Mouse (Mus musculus) adrenal gland, postnatal 25 days (tissue): ENCODE results near the gene Mms19. TPM values are rescaled to one million over a fixed set of nuclear protein-coding genes. Genes with fewer than 3 reads are reported as not detected.

Source experiments
- DNase-seq: peaks from one replicate; pipeline ENCODE4 v3.0.0; 2021; ENCODE audit warnings: mixed read lengths
- total RNA-seq: library from RNA; stranded (reverse); gene quantifications from 2 replicates; pipeline ENCODE4 v1.2.3, GENCODE M21; 2021

The Mms19 gene
- total RNA-seq, 1 experiment from 2014 or later: 31.0 TPM

DNA sequence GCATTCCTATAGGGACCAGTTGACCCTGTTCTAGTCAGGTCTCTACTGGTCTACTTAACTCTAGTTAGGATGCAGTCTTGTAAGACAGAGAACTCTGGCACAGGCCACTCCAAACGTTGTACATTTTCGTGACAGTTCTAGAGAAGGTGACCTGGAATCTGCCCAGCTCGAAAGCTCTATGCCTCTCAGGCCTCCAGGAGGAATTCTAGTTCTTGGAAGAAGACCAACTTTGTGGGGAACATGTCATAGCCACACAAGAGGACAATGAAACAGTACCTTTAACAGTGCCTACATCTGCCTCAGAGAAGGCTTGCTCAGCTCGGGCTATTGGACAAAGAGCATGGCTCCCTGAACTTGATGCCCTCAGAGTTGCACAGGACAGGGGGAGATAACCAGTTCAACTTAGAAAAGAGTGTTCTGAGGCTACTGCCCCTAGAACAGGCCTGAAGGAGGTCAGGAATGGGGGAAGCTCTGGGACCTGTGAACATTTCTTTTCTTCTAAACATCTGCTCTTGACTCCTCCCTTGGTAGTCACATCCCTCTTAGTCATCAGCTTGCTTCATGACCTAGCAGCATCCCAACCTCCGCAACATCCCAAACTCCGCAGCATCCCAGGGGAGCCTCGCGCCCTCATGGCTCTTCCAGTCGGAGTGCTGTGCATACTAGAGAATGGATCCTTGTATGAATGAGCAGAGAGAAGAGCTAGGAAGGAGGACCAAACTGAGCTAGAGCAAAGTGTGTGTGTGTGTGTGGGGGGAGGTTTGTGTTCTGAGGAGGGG is 18.0 kb upstream of the Mms19 start:
- DNase-seq: no peak

DNA sequence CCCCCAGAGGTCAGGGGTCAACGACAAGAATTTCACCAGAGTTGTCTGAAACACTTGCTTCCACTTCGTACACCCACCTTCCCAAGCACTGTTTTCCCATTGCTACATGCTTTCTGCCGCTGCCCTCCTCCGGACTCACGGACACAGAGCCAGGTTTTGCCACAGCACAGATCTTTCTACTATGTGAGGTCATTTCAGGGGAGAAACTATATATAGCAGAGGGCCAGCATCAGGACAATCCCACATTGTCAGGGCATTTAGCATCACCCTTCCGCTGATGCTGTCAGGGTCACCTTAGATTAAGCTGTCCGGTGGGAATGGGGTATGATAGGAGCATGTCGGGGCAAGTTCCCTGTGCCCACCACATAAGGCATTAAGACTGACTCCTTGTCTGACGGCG is 16.1 kb upstream of the Mms19 start:
- DNase-seq: no peak

DNA sequence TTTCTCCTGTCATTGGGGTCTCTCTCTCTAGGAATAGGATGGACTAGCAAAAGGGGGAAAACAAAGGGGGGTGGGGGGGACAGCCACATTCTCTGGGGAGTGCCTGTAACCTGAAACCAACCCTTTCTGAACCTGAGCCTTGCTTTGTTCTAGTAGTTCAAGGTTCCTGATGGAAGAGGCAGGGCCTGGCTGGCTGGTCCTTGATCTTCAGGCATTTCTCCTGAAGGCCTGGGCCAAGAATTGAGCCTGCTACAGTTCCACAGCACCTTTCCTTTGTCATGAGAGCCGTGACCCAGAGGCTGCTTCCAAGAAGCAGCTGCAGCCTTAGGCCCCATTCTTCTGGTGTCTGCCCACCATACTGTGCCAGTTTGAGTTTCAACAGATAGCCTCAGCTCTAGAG is 14.5 kb upstream of the Mms19 start:
- DNase-seq: no peak

DNA sequence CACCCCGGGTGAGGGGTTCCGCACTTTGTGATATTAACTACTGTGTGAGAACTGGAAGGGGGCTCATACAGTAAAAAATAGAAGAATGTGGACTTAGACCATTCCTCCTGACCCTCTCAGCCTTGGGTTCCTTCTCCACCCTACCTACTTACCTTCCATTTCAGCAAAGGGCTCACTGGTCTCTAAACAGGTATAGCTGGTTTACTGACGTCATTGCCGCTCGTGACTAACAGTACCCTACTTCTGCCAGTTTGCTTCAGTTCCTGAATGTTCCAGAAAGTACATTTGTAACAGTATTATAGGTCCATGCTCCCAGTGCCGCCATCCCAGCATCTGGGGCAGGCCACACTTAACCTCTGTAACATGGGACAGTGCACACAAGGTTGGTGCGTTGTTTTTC is 13.1 kb upstream of the Mms19 start:
- DNase-seq: no peak

DNA sequence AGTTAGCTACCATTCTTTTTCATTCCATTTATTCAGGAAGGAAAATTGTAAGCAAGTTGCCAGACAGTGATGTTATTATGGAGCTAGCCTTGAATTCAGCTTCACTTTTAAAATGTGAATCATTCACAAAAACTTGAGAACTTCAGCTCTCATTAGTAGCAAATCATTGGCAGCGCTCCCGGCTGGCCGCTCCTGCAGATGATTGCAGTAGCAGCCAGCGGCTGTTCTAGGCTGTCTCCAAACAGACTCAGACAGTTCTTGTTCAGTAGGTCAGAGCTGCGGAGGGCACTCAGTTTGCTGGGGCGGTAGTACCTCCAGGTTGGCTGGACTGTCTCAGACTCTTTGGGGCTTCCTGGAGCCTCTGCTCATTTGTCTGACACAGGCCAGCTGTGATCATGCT is 12.5 kb upstream of the Mms19 start:
- peak; percentile 90 for DNase-seq

DNA sequence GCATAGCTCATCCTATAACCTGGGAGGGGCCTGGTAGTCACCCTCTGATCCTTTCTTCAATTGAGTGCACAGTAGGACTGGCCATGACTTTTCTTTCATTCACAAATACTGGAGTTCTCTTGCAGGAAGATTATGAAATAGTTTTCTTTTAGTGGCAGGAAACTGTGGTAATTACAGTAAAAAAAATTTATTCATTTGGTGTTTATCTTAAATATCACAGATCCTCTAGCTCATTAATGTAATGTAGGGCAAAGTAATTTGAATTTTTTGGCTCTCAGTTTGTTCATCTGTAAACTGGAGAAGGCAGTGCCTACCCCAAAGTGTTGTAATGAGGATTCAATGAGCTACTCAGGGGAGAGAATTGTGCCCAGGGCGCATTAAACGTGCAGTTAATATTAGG is 12.0 kb upstream of the Mms19 start:
- no peak for DNase-seq

DNA sequence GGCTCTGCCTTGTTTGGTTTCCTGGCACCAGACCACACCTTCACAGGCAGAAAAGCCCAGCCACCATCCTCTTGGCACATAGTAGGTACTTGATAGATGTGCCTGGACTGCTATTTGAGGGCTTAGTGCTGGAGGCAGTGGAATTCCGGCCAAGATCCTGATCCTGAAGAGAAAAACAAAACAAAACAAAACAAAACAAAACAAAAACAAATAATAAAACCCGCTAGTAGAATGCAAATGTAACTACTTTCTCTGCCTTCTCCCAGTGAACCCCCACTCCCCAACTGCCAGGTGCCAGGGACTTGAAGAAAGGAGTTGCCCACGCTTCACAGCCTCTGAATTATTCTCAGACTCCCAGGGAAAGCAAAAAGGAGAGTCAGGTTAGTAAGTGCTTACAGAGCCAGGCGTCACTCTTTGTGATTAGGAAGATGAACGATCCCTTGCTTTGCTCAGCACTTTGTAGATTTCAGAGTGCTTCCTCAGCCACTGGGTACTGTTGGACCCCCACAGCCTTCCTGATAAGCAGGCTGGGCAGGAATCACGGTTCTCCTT is 11.0 kb upstream of the Mms19 start:
- DNase-seq: no peak

DNA sequence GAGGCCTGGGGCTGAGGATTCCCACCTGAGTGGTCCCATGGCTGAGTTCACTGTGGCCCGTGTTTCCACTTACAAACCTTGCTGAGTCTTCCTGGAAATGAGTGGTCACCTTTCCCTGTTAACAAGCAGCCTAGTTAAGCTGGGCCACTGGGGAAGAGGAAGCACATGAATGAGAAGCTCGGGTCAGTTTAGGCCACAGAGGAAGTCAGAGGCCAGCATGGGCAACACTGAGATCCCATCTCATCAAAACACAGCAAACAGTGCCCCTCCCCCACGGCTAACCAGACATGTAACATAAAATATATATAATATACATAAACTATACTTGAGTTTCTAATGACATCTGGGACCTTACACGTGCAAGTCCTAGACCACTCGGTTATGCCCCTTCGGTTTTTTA is 8.9 kb upstream of the Mms19 start:
- DNase-seq: no peak

DNA sequence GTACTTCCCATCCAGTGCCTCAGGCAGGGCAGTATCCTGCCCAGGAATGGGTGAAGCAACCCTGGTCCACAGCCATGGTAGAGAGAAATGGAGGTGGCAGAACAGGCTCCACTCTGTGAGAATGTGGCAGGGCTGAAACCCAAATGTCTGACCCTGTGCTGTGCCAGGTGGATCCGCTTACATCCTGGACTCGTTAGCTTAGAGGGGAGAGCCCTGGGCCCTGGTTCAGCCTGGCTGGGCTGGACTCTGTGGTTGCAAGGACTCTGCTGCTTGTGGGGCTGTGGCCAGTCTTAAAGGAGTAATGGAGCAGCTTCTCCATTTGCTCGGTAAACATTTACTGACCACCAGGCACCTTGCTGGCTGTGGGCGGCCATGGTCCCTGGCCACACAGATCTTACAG is 6.2 kb upstream of the Mms19 start:
- DNase-seq: no peak

DNA sequence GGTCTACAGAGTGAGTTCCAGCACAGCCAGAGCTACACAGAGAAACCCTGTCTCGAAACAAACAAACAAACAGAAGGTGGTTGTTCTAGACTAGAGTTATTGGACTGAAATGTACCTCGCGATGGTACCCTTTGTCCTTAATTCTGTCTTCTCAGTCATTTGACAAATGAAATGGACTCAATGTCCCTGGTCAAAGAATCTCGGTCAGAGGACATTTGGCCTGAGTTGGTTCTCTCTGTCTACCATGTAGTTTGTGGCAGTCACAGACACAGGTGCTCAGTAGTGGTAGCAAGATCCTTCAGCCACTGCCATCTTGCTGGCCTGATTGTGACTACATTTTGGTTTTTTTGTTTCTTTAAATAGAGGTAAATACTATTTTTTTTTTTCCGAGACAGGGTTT is 5.0 kb upstream of the Mms19 start:
- no peak for DNase-seq

DNA sequence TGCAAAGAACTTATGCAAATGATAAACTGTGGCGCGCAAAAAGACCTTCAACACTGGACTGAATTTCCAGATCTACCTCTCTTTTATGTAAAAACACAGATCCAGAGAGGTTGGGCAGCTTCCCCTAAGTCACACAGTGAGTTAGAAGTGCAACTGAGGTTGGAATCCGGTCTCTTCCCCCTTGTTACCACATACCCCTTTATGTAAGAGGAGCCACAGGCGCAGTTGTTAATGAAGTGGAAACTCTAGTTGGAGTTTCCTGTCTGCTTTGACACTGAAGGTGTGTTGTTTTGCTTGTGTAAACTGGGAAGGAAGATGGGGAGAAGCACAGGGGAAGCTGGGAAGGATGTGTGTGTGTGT is 1.8 kb upstream of the Mms19 start:
- no peak for DNase-seq

DNA sequence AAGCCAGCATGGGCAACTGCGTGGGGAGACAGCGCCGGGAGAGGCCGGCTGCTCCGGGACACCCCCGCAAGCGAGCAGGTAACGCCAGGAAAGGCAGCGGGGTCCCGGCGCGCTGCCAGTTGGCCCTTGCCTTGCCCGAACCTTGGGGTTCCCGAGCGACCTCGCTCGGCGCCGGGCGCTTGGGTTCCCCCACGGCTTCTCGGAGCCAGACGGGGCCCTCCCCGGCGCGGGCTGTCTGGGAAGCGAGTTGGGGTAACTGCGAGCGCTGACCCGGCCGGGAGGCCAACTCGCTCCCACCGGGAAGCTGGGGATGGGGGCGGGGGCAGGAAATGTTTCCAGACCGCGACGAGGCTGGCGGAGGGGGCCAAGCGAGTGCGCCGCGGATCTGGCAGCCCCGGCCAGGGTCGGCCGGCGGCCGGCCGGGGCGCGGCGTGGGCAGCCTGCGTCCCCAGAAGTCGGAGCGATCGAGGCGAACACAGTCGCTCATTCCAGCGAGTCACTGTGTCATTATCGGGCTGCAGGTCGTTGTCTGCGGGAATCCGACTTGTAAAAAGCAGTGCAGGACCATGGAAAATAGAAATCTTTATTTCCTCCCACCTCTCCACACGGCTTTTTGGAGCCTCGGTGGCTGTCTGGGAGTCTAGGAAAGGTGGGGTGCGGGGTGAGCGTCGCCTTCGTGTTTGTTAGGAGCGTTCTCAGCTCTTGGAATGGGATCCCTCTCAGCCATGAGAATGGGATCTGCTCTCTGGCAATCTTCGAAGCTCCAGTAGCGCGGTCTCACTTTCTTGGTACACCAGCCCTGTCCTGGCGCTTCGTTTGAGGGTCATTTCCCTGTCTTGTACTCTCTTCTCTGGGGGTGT is 1.2 kb upstream of the Mms19 start:
- DNase-seq: peak; percentile 59

DNA sequence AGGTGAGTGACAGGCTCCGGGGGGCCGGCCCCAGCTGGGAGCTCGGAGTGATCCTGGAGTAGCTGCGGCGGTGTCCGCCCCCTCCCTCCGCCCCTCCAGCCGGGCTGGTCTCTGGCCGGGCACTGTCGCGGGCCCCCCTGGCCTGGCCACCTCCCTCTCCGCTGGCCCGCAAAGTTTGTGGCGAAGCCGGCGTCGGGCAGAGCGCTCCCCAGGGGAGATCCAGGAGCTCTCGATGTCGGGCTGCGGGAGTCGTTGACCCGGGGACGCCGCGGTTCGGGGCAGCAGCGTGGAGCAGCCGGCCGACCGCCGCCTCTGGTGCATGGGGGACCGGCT is 604 bp upstream of the Mms19 start, which contains the start of gene Ubtd1:
Gene Ubtd1, plus strand, starts transcription at position 169 of the 333 bp plus-strand sequence.
- no peak for DNase-seq

DNA sequence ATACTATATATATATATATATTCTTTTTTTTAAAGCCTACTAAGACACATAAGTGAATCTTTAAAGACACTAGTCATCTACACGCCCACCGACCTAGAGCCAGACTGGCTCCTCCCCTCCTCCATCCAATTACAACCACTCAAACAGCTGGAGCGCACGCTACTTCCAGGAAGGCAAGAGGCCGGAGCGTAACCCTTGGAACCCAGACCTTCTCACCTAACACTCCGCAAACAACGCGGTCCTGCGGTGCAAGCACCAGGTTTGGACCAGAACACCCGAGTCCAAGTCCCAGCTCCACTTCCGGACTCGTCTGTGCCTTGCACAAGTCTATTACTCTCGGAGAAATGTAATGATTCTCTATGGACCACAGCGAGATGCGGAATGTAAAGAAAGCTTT is 537 bp downstream of the Mms19 start:
- DNase-seq: no peak

DNA sequence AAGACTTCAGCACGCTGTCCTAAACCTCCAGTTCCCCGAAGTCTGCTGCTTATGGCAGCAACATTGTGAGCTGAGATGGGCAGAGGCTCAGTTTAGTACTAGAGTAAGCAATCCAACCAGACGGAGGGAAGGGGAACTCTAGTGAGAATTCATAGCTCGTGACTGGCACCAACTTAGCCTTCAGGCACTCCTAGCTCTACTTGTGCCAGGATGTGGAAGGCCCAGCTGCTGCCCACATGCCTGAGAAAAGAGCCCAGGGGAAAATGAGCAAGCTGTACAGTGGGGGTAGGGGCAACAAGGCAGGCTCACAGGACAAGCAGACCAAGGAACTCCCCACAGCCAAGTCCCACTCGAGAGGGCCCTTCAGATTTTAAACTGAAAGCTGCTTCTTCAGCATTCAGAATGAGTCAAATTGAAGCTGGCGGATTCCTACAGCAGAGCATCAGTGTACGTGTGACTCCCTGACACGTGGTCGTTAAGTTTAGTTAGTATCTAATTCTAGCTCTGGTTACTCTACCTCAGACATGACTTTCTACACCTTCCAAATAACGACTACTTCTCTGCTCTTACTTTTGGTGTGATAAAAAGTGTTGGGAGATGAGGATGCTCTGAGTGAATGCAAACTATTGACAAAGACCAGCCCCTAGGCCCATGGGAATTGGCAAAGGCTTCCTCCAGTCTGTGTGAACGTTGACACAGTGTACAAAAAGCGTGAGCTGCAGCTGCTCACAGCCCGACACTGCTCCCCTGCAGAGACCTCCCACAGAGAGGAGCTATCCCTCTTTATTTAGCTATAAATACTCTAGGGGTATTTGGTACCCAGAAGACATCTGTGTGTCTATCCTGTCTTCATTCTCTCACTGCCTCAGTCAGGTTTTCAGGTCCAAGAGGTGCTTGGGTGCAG is 6.8 kb downstream of the Mms19 start:
- no peak for DNase-seq

DNA sequence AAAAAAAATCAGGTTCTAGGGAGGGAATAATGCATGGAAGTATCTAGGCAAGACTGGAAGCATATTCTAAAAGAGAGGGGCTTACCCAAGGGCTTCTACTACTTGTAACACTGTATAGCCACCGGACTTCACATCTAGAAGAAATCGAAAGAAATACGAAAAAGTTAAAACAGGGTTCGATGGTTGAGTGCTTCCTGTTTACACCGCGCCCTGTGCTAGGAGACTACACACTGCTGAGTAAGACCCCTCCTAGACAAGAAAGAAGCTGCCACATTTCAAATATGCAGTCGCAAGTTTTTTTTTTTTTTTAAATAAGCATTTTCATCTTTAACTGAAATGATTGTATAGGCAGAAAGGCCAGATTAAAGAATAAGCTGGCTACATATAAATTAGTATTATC is 11.3 kb downstream of the Mms19 start:
- DNase-seq: no peak

DNA sequence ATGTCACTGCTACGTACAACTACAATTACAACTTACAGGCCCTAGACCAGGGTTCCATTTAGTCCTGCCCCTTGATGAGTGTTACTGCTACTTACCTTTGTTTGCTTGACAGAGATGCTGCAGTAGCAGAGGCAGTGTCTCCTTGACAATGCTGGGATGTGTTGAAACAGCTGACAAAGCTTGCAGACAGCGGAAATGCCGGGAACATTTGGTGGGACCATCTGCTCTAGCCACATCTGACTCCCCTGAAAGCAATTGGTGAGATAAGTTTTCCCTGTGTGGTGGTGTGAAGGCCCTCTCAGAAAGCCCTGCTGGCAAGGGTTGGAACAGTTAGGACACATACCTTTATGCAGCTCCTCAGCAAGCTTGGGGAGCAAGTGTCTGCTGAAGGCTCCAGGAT is 27.4 kb downstream of the Mms19 start:
- DNase-seq: no peak

DNA sequence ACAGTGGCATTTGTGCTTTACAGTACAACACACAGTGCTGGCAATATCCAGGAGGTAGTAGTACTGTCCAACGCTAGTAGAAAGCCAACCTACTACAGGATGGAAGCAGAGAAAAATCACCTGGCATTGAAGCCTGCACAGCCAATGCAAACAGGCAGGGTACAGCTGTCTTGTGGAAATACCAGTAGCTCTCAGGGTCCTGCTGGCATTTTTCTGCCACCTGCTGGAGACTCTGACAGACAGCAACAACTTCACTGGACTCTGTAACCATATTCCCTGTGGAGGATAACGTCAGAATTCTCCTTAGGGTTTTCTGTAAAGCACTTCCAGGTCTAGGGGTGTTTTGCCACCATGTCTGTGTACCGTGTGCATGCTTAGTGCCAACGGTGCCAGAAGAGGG is 28.7 kb downstream of the Mms19 start:
- no peak for DNase-seq

DNA sequence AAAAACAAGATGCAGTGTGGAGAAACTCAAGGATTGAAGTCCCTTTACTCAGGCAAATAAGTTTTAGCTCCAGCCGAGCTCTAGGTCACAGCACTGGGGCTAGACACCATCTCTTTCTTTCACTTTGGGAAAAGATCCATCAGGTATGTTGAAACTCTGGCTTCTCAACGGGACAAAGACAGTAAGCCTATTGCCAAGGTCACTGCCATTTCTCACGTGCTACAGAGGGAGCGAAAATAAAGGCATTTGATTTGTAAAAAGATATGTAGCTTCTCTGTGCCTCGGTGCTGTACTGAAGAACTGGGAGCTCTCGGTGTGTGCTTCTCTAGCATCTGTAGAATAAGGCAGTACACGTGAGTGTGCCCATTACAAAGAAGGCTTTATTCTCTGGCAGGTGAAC is 37.1 kb downstream of the Mms19 start:
- DNase-seq: no peak

DNA sequence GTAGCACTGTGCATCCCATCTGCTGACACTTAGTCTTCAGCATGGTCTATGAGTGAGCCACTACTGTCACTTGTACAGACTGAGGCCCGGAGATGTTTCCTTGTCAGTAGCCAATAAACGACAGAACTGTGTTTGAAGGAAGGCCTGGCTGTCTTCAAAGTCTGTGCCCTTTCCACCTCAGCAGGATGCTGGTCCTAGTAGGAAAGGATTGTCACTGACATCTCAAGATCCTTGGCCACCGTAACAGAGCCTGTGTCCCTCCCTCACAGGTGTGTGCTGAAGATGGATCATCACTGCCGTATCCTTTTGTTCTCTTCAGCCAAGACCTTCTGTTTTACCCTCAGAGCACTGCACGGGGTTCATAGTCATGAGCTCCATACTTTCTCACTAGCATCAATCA is 42.4 kb downstream of the Mms19 start:
- no peak for DNase-seq

DNA sequence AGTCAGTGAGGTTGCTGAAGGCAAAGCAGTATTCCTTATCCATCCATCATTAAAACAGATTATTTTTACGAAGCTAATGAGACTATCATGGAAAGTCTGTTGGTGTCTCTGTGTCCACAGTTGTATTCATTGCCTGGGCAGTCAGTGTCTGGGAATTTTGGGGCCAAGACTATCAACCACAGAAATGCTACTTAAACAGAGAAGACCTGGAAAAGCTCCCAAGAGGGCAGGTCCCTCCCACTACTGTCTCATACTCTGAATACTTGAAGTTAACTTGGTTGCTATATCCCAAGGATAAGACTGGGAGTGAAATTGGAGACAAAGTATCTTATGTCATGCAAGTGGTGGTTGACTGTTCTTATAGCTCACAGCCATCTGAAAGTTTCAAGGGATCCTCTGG is 45.0 kb downstream of the Mms19 start:
- DNase-seq: no peak

DNA sequence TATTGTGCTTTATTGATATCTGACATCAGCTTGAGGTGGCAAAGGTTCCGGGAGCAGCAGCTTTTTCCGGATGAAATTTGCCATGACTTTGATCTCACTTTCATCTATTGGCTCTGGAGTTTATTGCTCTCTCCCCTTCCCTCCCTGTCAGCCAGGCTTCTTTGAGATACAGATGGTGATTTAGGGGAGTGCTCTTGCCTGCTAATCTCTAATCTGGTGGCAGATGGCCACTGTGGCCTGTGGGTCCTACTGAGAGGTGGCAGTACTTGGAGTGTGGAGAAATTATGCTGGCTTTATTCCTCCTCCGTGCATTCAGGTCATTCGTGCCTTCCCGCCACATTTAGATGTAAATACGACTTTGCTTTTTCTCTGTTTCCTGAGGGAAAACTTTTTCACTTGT is 46.8 kb downstream of the Mms19 start:
- no peak for DNase-seq
